Mouse (Mus musculus): ENCODE measurements around the gene Gpd1l.

- TF ChIP-seq CTCF (IDR thresholded peaks at IDR 0.05; ENCODE audit: control insufficient read depth, insufficient read depth, insufficient read length) (no peak), MAX (IDR thresholded peaks at IDR 0.05) (no peak), MYOD1 (IDR thresholded peaks at IDR 0.05; ENCODE audit: control insufficient read depth, insufficient read length, low read depth) (no peak)
Measured at GRCm38 (mm10) chr9:114855327-114855726, 78.5 kb downstream of the Gpd1l start.
